Mouse (Mus musculus): ENCODE data around the gene Isyna1.

DNA sequence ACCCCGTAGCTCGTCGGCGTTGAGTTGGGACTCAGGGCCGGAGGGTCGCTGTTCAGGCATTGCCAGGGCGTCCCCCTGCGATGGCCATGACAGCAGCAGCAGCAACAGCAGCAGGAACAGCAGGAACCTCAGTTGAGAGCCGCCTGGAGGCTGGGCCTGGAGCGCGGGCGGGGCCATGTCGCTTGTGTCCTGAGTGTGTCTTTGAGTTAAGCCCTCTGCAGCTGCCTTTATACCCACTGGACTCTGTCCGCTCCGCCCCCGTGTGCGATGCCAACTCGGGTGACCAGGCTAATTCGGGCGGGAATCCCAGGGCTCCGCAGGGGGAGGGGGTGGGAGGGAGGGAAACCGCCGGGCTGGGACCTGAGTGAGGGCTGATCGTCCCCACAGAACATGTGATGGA, 37.3 kb downstream of the Isyna1 start:
- TF ChIP-seq CTCF (IDR thresholded peaks at IDR 0.05; ENCODE audit: extremely low read depth, insufficient read depth, low read length) (no peak), POLR2A (IDR thresholded peaks at IDR 0.05; ENCODE audit: extremely low read depth, insufficient read depth, low read length) (no peak)
